Mouse (Mus musculus) lung, postnatal 0 days (tissue): ENCODE results near the gene Zfp365.

Source experiments
- CTCF ChIP-seq: IDR thresholded peaks from 2 replicates; pipeline ENCODE4 v1.5.1; 2016; ENCODE audit warnings: antibody characterized with exemption, mild to moderate bottlenecking
- EP300 ChIP-seq: IDR thresholded peaks from 2 replicates; pipeline ENCODE4 v1.6.1; 2016; ENCODE audit warnings: antibody characterized with exemption, mild to moderate bottlenecking, control low read depth

DNA sequence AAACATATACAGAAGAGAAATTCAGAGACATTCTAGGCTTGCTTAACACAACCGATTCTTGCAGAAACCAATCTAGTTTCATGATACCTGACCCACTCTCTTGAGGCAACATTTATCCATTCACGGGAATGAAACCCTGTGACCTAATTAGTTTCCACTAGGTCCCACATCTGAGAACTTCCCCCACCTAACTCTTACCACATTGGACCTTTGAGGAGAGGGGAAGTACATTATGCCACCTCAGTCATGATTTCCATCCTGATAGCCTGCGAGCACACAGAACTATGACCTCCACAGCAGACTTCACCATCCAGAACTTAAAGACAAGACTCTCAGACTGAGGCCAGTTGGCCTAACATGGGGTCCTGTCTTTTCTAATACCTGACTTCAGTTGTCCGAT lies 71.7 kb downstream of the Zfp365 start:
- TF ChIP-seq CTCF, result no peak
- TF ChIP-seq EP300, result no peak
